Mouse (Mus musculus) heart, embryonic 12.5 days (tissue): ENCODE data around the gene Cr2. TPM values are rescaled to one million over a fixed set of nuclear protein-coding genes. Genes with fewer than 3 reads are reported as not detected.
A peak's percentile ranks its signal among the peaks of the same experiment; 100 is the strongest.

Experiments used
- ATAC-seq: fragments of 200-750 bp; cut with Nextera tagmentation; 2 replicates; pipeline ENCODE4 v1.8.0; 2017; ENCODE audit warnings: moderate TSS enrichment, moderate library complexity; ENCODE audit not compliant: insufficient number of reproducible peaks, low FRiP score
- H3K27ac ChIP-seq: fragments of 300-500 bp; sonication (generic); 2 replicates; pipeline ENCODE4 v1.5.1; 2016; ENCODE audit warnings: mild to moderate bottlenecking, moderate library complexity; ENCODE audit not compliant: poor library complexity, severe bottlenecking
- H3K27me3 ChIP-seq: fragments of 300-500 bp; sonication (generic); replicated peaks from 2 replicates; pipeline ENCODE4 v1.6.1; 2016; ENCODE audit warnings: mild to moderate bottlenecking, moderate library complexity
- H3K36me3 ChIP-seq: fragments of 300-500 bp; sonication (generic); 2 replicates; pipeline ENCODE4 v1.6.1; 2016; ENCODE audit warnings: mild to moderate bottlenecking, moderate library complexity
- H3K4me1 ChIP-seq: fragments of 300-500 bp; sonication (generic); replicated peaks from 2 replicates; pipeline ENCODE4 v1.6.1; 2016; ENCODE audit warnings: mild to moderate bottlenecking
- H3K4me2 ChIP-seq: fragments of 300-500 bp; sonication (generic); 2 replicates; pipeline ENCODE4 v1.6.1; 2016; ENCODE audit warnings: mild to moderate bottlenecking, moderate library complexity
- H3K4me3 ChIP-seq: fragments of 300-500 bp; sonication (generic); 2 replicates; pipeline ENCODE4 v1.5.1; 2016; ENCODE audit warnings: mild to moderate bottlenecking
- H3K9ac ChIP-seq: fragments of 300-500 bp; sonication (generic); 2 replicates; pipeline ENCODE4 v1.6.1; 2016; ENCODE audit warnings: mild to moderate bottlenecking, moderate library complexity
- H3K9me3 ChIP-seq: fragments of 300-500 bp; sonication (generic); replicated peaks from 2 replicates; pipeline ENCODE4 v1.6.1; 2016; ENCODE audit warnings: mild to moderate bottlenecking, moderate library complexity
- WGBS: fragments of 180-500 bp; shearing (Covaris S2); methylation state at CpG from one replicate; pipeline ENCODE4 v1.1.7; 2016; 5-methylcytosine and 5-hydroxymethylcytosine counted together
- polyA plus RNA-seq: library from polyadenylated mRNA; unstranded; fragments of >200 nt; fragmentation: Nextera tagmentation; extraction: Ambion mirVana; gene quantifications from 2 replicates; pipeline ENCODE4 v1.2.1, GENCODE M21; 2016

Cr2 gene
- polyA plus RNA-seq, 1 experiment from 2014 or later = 0.15 TPM

DNA sequence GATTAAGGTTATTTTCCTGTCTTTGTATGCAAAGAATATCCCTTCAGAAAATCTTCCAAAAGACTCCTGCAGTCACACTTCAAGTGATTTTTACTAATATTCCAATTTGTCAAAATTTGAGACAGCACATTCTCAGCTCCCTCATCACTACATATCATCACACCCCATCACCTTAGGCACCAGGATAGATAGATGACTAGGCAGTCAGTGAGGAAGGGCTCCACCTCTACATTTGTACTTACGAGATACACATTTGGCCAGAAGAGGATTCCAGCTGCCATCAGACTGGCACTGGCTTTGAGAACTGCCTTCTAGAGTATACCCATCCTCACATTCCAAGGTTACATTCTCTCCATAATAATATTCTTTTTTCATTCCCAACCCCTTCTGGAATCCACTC is 62.1 kb downstream of the Cr2 start:
- Histone ChIP-seq H3K9me3 (no peaks in the 10 kb centered on the region), H3K4me3 (no peak overlapping the region), H3K27ac (no peak overlapping the region), H3K27me3 (no peaks in the 10 kb centered on the region), H3K36me3 (peaks cover 46% of the 10 kb centered on the region), H3K4me2 (no peak overlapping the region), H3K4me1 (no peaks in the 10 kb centered on the region), H3K9ac (no peak overlapping the region)
- no peak; the same call in 1 of the 2 replicates for ATAC-seq
- 88% methylated on average over 1 of the region's 1 CpGs for WGBS

DNA sequence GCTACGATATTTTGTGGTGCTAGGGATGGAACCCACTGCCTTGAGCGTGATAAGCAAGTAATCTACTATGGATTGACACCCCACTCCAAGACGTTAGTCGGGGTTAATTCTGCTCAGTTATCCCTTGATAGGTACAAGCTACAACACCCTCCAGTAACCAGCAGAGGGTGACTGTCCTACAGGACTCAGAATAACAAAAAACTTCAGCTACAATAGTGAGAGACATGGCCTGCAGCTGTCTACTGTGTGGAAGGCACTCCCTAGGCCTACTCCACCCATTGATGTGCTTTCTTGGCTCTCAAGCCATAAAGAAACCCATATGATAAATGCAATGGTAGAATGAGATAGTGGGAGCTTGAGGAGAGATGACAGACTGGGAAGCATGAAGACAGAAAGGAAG is 62.9 kb downstream of the Cr2 start:
- 86% methylated on average over 4 of the region's 4 CpGs for WGBS
- H3K27me3 ChIP-seq = no peaks in the 10 kb centered on the region
- no peak overlapping the region for H3K9ac ChIP-seq
- H3K4me1 ChIP-seq = no peaks in the 10 kb centered on the region
- no peak; the same call in 1 of the 2 replicates for ATAC-seq
- H3K4me3 ChIP-seq = no peak overlapping the region
- H3K4me2 ChIP-seq = no peak overlapping the region
- peaks cover 46% of the 10 kb centered on the region for H3K36me3 ChIP-seq
- no peaks in the 10 kb centered on the region for H3K9me3 ChIP-seq
- H3K27ac ChIP-seq = no peak overlapping the region

DNA sequence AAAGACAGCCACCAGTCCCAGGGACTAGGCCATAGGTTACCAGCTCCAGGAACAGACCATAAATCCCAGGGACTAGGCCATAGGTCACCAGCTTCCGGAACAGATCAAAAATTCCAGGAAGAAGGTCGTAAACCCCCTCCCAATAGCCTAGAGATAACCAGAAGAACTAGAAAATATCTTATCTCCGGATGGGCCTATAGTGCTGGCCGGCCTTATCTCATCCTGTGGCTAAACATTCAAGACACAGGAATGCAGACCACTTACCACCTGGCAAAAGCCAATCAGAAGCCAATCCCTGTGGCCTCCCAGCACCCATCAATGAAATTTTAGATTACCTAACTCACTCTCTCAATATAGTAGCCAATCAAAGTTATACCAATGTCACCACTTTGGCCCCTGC is 75.8 kb downstream of the Cr2 start:
- Histone ChIP-seq H3K27ac (no peak overlapping the region), H3K9me3 (no peaks in the 10 kb centered on the region), H3K4me1 (peaks cover 6% of the 10 kb centered on the region; the same call in 1 of the 2 replicates), H3K4me2 (no peak overlapping the region), H3K36me3 (peaks cover 53% of the 10 kb centered on the region), H3K27me3 (no peaks in the 10 kb centered on the region), H3K4me3 (no peak overlapping the region), H3K9ac (no peak overlapping the region)
- WGBS = 9% methylated on average over 4 of the region's 4 CpGs
- ATAC-seq = 0 out of 2 replicates have a peak, but pooled peaks have one; percentile 29

DNA sequence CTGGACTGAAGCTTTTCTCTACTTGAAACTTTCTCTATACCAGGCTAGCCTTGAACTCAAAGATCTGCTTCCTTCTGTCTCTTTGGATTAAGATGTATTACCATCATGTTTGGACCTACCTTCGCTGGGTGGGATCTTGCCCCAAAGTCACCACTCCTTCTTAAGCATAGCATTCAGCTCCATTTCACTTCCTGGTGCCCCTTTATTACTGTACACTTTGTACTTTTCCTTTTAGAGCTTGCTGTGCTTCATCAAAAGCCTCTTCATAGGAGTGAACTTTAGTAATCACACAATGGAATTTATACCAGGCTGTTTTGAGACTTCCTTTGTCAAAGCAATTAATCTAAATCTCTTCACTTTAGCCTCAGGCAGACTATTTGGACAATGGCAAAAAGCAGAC is 78.5 kb downstream of the Cr2 start:
- H3K9me3 ChIP-seq = no peaks in the 10 kb centered on the region
- H3K4me2 ChIP-seq = no peak overlapping the region
- H3K4me1 ChIP-seq = peaks cover 8% of the 10 kb centered on the region; the same call in 1 of the 2 replicates
- peaks cover 45% of the 10 kb centered on the region for H3K36me3 ChIP-seq
- H3K27ac ChIP-seq = no peak overlapping the region
- WGBS = 88% methylated on average over 1 of the region's 1 CpGs
- no peaks in the 10 kb centered on the region for H3K27me3 ChIP-seq
- no peak overlapping the region for H3K4me3 ChIP-seq
- no peak overlapping the region for H3K9ac ChIP-seq
- ATAC-seq = no peak

- H3K36me3 ChIP-seq = peaks cover 12% of the 10 kb centered on the region
- H3K27me3 ChIP-seq = no peaks in the 10 kb centered on the region
- H3K9me3 ChIP-seq = no peaks in the 10 kb centered on the region
- H3K27ac ChIP-seq = peak within 1 kb of the TSS; percentile 65
- peak within 1 kb of the TSS; percentile 72 for H3K9ac ChIP-seq
- H3K4me3 ChIP-seq = peak within 1 kb of the TSS; percentile 55
- peaks cover 12% of the 10 kb centered on the region for H3K4me1 ChIP-seq
- H3K4me2 ChIP-seq = peak within 1 kb of the TSS; percentile 80
- WGBS = 3% methylated on average over 14 of the region's 14 CpGs
- peak; percentile 99 for ATAC-seq
These were observed 84.2 kb downstream of the Cr2 start, which contains the start of gene Cd46 for GRCm38 (mm10) chr1:195092220-195092720. Cd46 (minus strand) TSS chr1:195092249.

GRCm38 (mm10) chr1:195091699-195092219 is 84.8 kb downstream of the Cr2 start:
- Histone ChIP-seq H3K9me3 (no peaks in the 10 kb centered on the region), H3K4me3 (peak overlapping the region; percentile 55), H3K9ac (peak overlapping the region; percentile 72), H3K27ac (peak overlapping the region; percentile 65), H3K4me2 (peak overlapping the region; percentile 80), H3K27me3 (no peaks in the 10 kb centered on the region), H3K36me3 (peaks cover 7% of the 10 kb centered on the region), H3K4me1 (peaks cover 12% of the 10 kb centered on the region)
- WGBS = 18% methylated on average over 11 of the region's 11 CpGs
- ATAC-seq = peak; percentile 95

Other genes with a start within 250 kb of the Cr2 start
- 86.2 and 91.5 TPM in 2 replicates for gene Cd34, start 237.9 kb downstream of the Cr2 start, polyA plus RNA-seq
- 0.51 and 0.73 TPM in 2 replicates for gene Cd46, start 84.5 kb downstream of the Cr2 start, polyA plus RNA-seq
- 52.9 and 54.4 TPM in 2 replicates for gene Cr1l, start 45.1 kb downstream of the Cr2 start, polyA plus RNA-seq